Mouse (Mus musculus): ENCODE measurements around the gene Prkn. TPM values are rescaled to one million over a fixed set of nuclear protein-coding genes. Genes with fewer than 3 reads are reported as not detected.
A peak's percentile ranks its signal among the peaks of the same experiment; 100 is the strongest.

The Prkn gene
- total RNA-seq, 2 experiments from 2014 or later: 16.6 to 16.8 TPM

DNA sequence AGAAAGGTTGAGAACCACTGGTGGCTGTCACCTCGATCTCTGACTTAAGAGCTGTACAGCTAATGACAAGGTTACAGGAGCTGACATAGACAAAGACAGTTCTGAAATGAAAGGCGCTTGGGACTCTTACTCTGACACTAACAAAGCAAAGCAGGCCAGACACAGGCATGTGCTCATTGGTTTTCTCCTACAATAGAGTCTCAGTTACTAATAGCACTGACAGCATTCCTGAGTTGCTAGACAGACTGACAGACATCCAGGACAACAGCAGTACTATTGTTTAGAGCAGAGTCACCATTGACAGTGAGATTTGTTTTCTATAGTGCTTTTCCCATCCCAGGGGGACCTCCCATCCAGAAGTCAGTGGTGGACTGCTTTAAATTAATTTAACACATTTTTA, 977.7 kb downstream of the Prkn start:
- DNase-seq (ENCODE audit: low spot score in 2 of 2): no peak

DNA sequence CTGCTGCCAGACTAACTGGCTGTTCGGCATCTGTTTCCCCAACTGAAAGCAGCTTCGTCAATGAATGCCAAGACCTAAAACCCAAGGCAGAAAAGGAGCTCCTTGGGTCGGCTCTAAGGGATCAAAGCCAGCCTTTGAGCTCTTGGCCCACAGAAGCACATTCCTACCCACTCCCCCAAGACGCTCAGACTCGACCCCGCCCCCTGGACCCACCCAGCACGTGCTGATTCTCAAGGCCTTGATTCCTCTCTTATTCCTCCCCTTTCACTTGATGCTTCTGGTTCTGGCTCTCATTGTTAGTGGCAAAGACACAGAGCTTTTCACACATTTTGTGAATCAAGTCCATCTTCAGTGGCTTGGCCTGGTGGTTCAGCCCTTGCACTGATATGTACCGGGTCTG, 979.3 kb downstream of the Prkn start:
- no peak for DNase-seq (ENCODE audit: low spot score in 2 of 2)

- peak in 1 of 2 experiments; percentile 21 for DNase-seq (ENCODE audit: low spot score in 2 of 2)
These were observed 980.6 kb downstream of the Prkn start for GRCm38 (mm10) chr17:11820757-11821156.

DNA sequence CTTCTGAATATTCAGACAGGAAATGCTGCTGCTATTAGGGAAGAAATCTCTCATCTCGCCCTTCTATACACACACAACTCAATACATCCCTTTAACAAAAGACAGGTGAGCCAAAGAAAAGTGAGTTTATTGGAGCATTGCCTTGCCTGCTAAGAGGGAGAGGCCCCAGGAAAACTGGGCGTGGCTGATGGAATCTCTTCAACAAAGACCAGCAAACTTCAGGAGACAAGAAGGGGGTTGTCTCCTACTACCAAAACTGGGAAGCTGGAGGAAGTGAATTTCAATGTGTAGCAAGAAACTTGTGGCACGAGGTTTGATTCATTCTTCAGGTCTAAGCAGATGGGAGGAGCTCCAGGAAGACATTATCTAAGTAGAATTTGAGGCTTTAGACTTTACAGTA, 989.3 kb downstream of the Prkn start:
- no peak for DNase-seq (ENCODE audit: low spot score in 2 of 2)

- no peak for DNase-seq (ENCODE audit: low spot score in 2 of 2)
These were observed 996.9 kb downstream of the Prkn start for GRCm38 (mm10) chr17:11837121-11837520.

DNA sequence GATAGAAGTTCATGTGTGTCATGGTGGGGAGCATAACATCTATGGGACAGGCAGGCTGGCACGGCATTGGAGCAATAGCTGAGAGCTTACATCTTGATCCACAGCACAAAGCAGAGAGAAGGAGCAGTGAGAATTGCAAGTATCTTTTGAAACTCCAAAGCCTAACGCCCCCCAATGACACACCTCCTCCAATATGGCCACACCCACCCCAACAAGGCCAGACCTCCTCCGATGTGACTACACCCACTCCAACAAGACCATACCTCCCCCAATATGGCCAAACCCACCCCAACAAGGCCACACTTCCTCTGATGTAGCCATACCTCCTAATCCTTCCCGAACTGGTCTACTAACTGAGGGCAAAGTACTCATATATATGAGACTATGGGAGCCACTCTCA, 1004.3 kb downstream of the Prkn start:
- no peak for DNase-seq (ENCODE audit: low spot score in 2 of 2)

GRCm38 (mm10) chr17:11844989-11845388, 1004.8 kb downstream of the Prkn start:
- DNase-seq (ENCODE audit: low spot score in 2 of 2): no peak

DNA sequence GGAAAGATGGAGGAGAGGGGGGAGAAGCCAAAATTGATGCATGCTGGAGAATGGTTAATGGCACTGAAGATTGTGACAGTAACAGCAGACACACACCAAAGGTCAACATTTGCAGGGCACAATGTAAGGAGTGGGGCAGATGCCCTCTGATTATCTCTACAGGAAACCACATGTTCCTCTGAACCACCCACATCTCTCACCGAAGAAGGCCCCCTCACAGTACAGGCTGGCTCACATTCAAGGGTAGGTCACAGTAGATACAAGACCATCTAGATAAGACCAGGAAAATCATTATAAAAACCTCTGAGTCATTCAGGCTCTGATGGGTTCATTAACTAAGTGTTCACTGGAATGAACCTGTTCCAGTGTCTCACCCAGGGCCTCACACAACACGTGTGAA, 1005.3 kb downstream of the Prkn start:
- DNase-seq (ENCODE audit: low spot score in 2 of 2): no peak

GRCm38 (mm10) chr17:11854571-11854970, 1014.4 kb downstream of the Prkn start:
- DNase-seq (ENCODE audit: low spot score in 2 of 2): no peak

DNA sequence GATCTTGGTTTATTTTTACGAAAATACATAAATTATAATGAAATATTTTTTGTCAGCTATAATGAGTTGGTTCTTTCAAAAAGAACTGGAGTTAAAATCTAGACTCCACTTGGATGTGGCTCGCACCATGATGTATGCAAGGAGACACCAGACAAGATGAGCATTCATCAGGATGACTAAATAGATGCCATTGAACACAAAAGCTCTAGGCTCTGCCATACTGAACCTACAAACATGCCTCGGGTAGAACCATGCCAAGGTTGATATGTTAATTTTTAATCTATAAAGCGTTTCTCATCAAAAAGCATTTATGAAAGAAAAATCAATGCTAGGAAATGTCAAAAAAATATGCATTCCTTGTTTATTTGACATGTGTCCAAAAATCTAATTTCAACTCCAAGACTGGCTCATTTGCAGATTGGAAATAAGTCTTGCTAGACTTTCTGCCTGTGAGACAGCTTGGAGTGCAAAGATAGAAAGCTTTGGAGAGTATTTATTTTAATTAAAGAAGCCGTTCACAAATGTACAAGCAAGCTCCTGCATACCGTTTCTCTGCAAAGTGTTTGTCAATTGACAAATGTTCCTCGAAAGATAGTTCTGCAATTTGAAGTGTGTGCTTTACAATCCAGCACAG, 1018.7 kb downstream of the Prkn start:
- DNase-seq (ENCODE audit: low spot score in 2 of 2): no peak

GRCm38 (mm10) chr17:11861178-11861577, 1021.0 kb downstream of the Prkn start:
- no peak for DNase-seq (ENCODE audit: low spot score in 2 of 2)

GRCm38 (mm10) chr17:11862360-11862759, 1022.2 kb downstream of the Prkn start:
- no peak for DNase-seq (ENCODE audit: low spot score in 2 of 2)

GRCm38 (mm10) chr17:11863017-11863416, 1022.8 kb downstream of the Prkn start:
- no peak for DNase-seq (ENCODE audit: low spot score in 2 of 2)

GRCm38 (mm10) chr17:11866231-11866630, 1026.0 kb downstream of the Prkn start:
- DNase-seq (ENCODE audit: low spot score in 2 of 2): no peak

DNA sequence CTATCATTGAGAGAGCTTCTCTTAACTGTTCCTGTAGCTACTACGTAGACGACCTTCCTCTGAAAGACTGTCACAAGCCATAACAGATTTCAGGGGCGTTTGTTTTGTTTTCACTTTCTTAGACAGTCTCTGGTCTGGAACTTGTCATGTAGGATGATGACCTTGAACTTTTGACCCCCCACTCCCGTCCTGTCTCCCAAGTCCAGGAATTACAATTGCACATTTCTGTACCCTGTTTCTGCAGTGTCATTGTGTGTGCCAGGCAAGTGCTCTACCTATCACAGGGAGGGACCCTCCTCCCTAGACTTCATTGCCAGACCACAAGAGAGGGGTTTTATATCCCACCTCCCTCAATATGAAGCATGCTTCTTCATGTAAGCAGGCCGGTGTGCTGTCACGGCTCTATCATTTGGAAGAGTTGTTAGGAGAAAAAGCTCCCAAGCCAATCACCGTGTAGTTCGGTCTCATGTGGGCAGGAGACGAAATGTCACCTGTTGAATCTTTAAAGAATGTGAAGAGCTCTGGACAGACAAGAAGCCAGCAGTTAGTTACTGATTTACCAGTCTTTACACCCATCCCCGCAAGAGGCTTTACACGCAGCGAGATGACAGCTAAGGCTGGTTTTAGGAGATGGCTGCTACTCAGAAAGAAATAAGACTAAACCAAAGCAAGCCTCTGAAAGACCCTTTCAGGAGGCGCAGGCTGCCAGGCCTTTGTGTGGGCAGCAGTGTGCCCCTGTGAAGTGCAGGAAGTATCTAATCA, 1027.3 kb downstream of the Prkn start:
- no peak for DNase-seq (ENCODE audit: low spot score in 2 of 2)

DNA sequence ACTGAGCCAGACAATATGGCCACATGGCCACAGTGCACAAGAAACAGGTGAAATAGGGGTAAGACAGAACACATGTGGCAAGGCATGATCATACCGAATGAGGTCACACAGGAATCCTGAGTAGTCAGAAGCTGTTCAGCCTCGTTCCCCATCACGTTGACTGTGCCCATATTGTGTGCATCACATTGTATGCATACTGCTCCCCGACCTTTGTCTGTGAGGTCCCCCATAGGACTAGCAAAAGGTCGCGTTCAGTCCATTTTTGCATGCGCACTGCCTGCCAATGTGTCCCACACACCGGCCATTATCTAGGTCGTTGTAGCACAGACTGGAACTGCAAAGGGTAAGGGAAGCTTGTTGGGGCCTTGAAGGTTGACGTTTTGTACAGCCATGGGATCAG, 1030.4 kb downstream of the Prkn start:
- no peak for DNase-seq (ENCODE audit: low spot score in 2 of 2)

DNA sequence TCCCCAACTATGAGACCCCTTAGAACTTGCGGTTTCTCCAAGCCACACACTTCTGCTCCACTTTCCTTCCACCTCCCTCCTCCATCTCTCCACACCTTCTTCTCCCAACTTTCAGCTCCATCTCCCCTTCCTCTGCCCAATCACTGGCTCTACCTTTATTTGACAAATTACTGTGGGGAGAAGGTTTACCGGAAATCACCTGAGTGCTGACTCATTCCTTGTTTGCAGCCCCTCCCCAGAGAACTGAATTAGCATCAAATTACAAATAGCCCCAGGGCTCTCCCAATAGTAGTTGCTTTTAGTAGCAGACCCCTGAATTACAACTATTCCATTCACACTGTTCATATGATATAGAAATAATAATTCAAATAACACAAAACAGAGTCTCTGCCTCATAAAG, 1036.1 kb downstream of the Prkn start:
- no peak for DNase-seq (ENCODE audit: low spot score in 2 of 2)

- peak in 1 of 2 experiments; percentile 29 for DNase-seq (ENCODE audit: low spot score in 2 of 2)
These were observed 1041.1 kb downstream of the Prkn start for GRCm38 (mm10) chr17:11881110-11881820.

DNA sequence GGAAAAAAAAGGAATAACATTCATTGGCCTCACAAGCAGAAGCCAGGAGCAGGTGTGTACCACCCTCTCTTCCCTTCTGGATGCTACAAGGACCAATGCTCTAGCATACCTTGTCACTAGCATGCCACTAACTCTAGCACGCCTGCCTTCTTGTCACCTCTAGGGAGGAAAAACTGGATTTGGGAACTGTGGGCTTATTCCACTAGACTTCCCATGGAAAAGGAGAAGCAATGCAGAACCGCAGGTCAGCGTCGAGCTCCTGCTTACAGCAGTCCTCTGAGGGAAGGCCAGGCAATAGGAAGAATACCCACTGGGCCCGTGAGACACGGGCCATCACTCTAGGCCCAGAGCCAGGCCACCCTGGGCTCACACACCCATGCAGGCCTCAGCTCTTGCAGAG, 1045.4 kb downstream of the Prkn start:
- DNase-seq (ENCODE audit: low spot score in 2 of 2): no peak

DNA sequence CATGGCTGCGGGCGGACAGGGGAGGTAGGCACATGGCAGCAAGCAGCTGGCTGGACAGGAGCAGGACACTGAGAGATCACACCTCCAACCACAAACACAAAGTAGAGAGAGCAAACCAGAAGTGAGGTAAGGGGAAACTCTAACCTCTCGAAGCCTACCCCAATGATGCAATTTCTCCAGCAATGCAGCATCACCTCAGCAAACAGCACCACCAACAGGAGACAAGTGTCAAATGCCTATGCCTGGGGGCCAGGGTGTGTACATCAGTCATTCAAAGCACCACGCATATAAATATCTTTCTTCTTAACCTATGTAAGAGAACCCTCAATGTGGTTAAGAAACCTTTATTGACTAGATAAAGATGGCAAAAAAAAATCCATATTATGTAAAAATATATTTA, 1046.8 kb downstream of the Prkn start:
- no peak for DNase-seq (ENCODE audit: low spot score in 2 of 2)

GRCm38 (mm10) chr17:11887591-11888205, 1047.5 kb downstream of the Prkn start:
- no peak for DNase-seq (ENCODE audit: low spot score in 2 of 2)

DNA sequence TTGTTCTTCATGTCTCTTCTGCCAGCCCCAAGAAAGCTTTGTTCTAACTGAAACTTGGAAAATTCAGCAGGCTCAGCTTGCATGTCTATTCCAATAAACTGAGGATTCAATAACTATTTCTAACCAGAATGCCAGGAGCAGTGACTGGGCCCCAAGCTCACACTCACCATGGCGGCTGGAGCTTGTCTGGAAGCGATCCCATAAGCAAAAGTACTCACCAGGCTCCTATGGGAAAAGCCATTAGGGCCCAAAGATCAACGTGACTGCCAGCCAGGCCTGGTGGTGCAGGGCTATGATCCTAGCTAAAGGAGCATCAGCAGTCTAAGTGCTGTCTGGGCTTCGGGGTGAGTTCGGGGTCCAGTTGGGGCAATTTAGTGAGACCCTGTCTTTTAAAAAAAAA, 1048.6 kb downstream of the Prkn start:
- DNase-seq (ENCODE audit: low spot score in 2 of 2): no peak

Measured in layer of hippocampus, adult 18-20 months (tissue).